Mouse (Mus musculus) gastrocnemius, adult 2 months (tissue): ENCODE measurements around the gene 4933430I17Rik. TPM values are rescaled to one million over a fixed set of nuclear protein-coding genes. Genes with fewer than 3 reads are reported as not detected.
A peak's percentile ranks its signal among the peaks of the same experiment; 100 is the strongest.
"Not testable (repeated sequence)": the region's sequence is repeated elsewhere in the genome, so short reads cannot be mapped to it uniquely, and the experiment has no call there.

Experiments
- DNase-seq: peaks from one replicate; pipeline ENCODE4 v3.0.0; 2022
- H3K27ac ChIP-seq: fragments of 200-600 bp; 2 replicates; pipeline ENCODE4 v1.8.1; 2022; ENCODE audit warnings: mild to moderate bottlenecking
- H3K4me3 ChIP-seq: fragments of 200-600 bp; 2 replicates; pipeline ENCODE4 v1.8.1; 2022; ENCODE audit warnings: mild to moderate bottlenecking, moderate library complexity
- CTCF ChIP-seq: fragments of 200-600 bp; IDR thresholded peaks from 2 replicates; pipeline ENCODE4 v1.8.1; 2022; ENCODE audit warnings: antibody characterized with exemption, mild to moderate bottlenecking, moderate library complexity
- intact Hi-C: fragments of 180-260 bp; cut with DNase I; formaldehyde crosslinking; loops from one replicate; pipeline ENCODE4 v1.15.1; 2025
- total RNA-seq, 2 experiments: library from RNA; stranded (reverse); gene quantifications; 2 replicates each; pipeline ENCODE4 v1.2.3; 2021

4933430I17Rik gene
- total RNA-seq, 2 experiments from 2014 or later: 0.17 TPM; not detected in 1

DNA sequence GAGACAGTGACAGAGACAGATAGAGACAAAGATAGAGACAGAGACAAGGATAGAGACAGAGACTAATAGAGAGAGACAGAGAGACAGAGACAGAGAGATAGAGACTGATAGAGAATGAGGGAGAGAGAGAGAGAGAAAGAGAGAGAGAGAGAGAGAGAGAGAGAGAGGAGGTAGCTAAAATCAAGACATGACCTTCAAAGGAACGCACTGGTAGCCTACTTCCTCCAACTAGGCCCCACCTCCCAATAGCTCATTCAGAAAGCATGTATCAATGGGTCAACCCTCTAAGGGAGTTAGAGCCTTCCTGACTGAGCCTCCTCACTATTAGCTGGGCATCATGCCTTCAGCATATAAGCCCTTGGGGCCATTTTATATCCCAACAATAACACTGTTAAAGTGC lies 43.2 kb downstream of the 4933430I17Rik start:
- Histone ChIP-seq H3K4me3 (no peak overlapping the region), H3K27ac (no peak overlapping the region)
- DNase-seq: no peak
- intact Hi-C loops: no loop called here
- TF ChIP-seq CTCF: no peak

- DNase-seq: no peak
- no peak overlapping the region for H3K27ac ChIP-seq
- no peak overlapping the region for H3K4me3 ChIP-seq
- no peak for TF ChIP-seq CTCF
- intact Hi-C loops: no loop called here
These were observed 44.4 kb downstream of the 4933430I17Rik start for GRCm38 (mm10) chr4:62569603-62570002.

GRCm38 (mm10) chr4:62570029-62570428 lies 44.9 kb downstream of the 4933430I17Rik start:
- no peak for DNase-seq
- TF ChIP-seq CTCF: no peak
- Histone ChIP-seq H3K4me3 (no peak overlapping the region), H3K27ac (no peak overlapping the region)
- intact Hi-C loops: no loop called here

GRCm38 (mm10) chr4:62582365-62583264 lies 57.4 kb downstream of the 4933430I17Rik start:
- TF ChIP-seq CTCF: no peak
- intact Hi-C loops: no loop called here
- peak overlapping the region; percentile 70 for H3K4me3 ChIP-seq
- DNase-seq: peak; percentile 21
- H3K27ac ChIP-seq: no peak overlapping the region

- DNase-seq: peak; percentile 75
- intact Hi-C loops: no loop called here
- no peak for TF ChIP-seq CTCF
- H3K4me3 ChIP-seq: peak overlapping the region; percentile 70
- H3K27ac ChIP-seq: no peak overlapping the region
These were observed 58.3 kb downstream of the 4933430I17Rik start for GRCm38 (mm10) chr4:62583265-62584092.

DNA sequence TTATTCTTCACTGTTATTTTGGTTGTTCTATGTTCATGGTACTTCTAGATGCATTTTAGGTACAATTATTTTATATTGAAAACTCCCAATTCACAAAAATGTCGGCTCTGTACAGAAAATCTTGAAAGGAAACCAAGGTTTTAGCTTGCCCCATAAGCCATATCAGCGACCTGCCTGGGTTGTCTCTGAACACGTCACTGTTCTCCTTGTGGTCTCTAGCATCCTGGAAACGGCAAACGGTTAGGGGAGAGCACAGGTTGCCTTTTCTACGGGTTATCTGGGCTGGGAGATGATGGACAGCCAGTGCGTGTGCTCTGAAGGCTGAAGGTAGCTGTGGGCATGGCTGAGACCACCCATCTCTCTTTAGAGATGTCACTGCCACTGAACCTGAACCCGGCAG lies 61.9 kb downstream of the 4933430I17Rik start:
- TF ChIP-seq CTCF: no peak
- intact Hi-C loops: no loop called here
- H3K27ac ChIP-seq: no peak overlapping the region
- H3K4me3 ChIP-seq: no peak overlapping the region
- no peak for DNase-seq

DNA sequence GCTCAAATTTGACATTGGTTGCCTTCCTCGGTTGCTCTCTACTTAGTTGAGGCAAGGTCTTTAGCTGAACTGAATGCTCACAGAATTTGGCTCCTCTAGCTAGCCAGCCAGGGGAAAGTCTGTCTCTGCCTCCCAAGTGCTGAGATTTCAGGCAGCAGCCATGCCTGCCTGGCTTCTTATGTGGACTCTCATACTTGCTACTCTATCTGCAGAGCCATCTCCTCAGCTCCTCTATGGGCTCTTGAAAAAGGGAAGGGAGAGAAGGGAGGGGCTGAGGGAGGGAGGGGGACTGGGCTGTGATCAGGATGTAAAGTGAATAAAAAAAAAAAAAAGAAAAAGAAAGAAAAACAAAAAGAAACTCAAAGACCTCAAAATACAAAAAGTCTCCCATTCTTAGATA lies 65.7 kb downstream of the 4933430I17Rik start:
- TF ChIP-seq CTCF: no peak
- Histone ChIP-seq H3K27ac (no peak overlapping the region), H3K4me3 (no peak overlapping the region)
- DNase-seq: no peak
- intact Hi-C loops: no loop called here

GRCm38 (mm10) chr4:62591326-62591725 lies 66.2 kb downstream of the 4933430I17Rik start:
- H3K4me3 ChIP-seq: no peak overlapping the region
- TF ChIP-seq CTCF: no peak
- no peak overlapping the region for H3K27ac ChIP-seq
- no peak for DNase-seq
- intact Hi-C loops: no loop called here

- H3K27ac ChIP-seq, intact Hi-C loops, H3K4me3 ChIP-seq, DNase-seq: not testable (repeated sequence)
These were observed 68.5 kb downstream of the 4933430I17Rik start for GRCm38 (mm10) chr4:62593546-62594240.

DNA sequence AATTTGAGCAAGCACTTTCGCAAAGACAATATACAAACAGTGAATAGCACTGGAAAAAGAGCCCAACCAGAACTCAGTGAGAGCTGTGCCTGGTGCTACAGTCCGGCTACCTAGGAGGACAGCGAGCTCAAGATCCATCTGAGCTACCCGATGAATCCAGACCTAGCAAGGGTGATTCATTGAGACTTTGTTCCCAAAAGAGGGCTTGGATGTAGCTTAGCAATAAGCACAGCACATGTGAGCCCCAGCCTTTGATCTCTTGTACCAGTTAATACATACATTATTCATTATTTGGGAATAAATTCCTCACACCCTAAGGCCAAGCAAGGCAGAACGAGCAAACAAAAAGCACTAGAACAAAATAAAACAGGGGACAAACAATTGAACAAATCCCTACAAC lies 69.3 kb downstream of the 4933430I17Rik start:
- Histone ChIP-seq H3K27ac (no peak overlapping the region), H3K4me3 (no peak overlapping the region)
- DNase-seq: no peak
- intact Hi-C loops: no loop called here
- TF ChIP-seq CTCF: no peak

- no peak overlapping the region for H3K4me3 ChIP-seq
- intact Hi-C loops: no loop called here
- DNase-seq: no peak
- no peak overlapping the region for H3K27ac ChIP-seq
- no peak for TF ChIP-seq CTCF
These were observed 70.9 kb downstream of the 4933430I17Rik start for GRCm38 (mm10) chr4:62596051-62596450.

Other genes starting within 250 kb of the 4933430I17Rik start
- gene Fkbp15, start 164.8 kb upstream of the 4933430I17Rik start, total RNA-seq: 10 to 100 TPM; 12.6 TPM
- gene Slc31a1, start 164.6 kb upstream of the 4933430I17Rik start, total RNA-seq: 10 to 100 TPM in 1 of 2 experiments, 1 to 10 TPM in 1; 9.7 to 12.0 TPM
- 10 to 100 TPM; 46.8 to 50.0 TPM for gene Cdc26, start 116.7 kb upstream of the 4933430I17Rik start, total RNA-seq
- gene Prpf4, start 116.6 kb upstream of the 4933430I17Rik start, total RNA-seq: 10 to 100 TPM; 15.8 to 17.5 TPM
- gene Rnf183, start 90.1 kb upstream of the 4933430I17Rik start, total RNA-seq: not detected
- under 1 TPM; 0.26 to 0.28 TPM for gene Wdr31, start 54.5 kb upstream of the 4933430I17Rik start, total RNA-seq
- gene Bspry, start 45.3 kb upstream of the 4933430I17Rik start, total RNA-seq: not detected
- gene Hdhd3, start 21.9 kb upstream of the 4933430I17Rik start, total RNA-seq: 1 to 10 TPM; 1.3 to 1.6 TPM
- 10 to 100 TPM; 21.7 to 32.8 TPM for gene Alad, start 5.5 kb upstream of the 4933430I17Rik start, total RNA-seq
- gene Pole3, start 301 bp upstream of the 4933430I17Rik start, total RNA-seq: 10 to 100 TPM; 15.5 to 18.5 TPM
- gene Rgs3, start 34.5 kb downstream of the 4933430I17Rik start, total RNA-seq: 10 to 100 TPM in 1 of 2 experiments, 1 to 10 TPM in 1; 8.6 to 10.3 TPM